Comparison of ENCODE assay signal across 20 mouse cellular contexts in the genomic region with DNA sequence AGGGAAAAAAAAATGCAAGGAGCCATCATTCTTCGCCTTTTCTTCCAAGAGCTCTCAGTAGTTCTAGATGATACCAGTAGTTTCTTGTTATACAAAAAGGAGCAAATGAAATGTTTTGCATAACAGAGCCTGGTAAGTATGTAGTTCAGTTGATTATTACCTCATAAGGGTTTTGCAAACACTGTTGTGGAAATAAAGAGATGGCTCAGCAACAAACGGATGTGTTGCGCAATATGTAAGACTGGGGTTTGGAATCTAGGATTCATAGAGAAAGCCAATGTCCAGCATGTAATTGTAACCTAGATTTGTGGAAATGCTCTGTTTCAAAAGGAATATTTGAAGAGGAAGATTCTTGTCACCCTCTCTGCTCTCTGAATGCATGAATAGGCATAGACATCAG.
"Had no signal": no experiment of that assay in that cellular context is flagged by ENCODE, and none has a peak within 500 bp of the region (broad histone marks: within the 10 kb centered on the region; RNA-seq: fewer than 3 reads in every experiment).

No protein-coding gene starts in this region.

- H3K4me3 ChIP-seq: liver, embryonic 15.5 days; lung, embryonic 15.5 days; midbrain, embryonic 10.5 days; midbrain, embryonic 12.5 days; neural tube, embryonic 13.5 days; neural tube, embryonic 15.5 days had no signal

- H3K36me3 ChIP-seq: liver, embryonic 15.5 days; lung, embryonic 15.5 days; midbrain, embryonic 10.5 days; midbrain, embryonic 12.5 days; neural tube, embryonic 13.5 days; neural tube, embryonic 15.5 days had no signal

- H3K9ac ChIP-seq: liver, embryonic 15.5 days; liver, postnatal 0 days; lung, embryonic 15.5 days; midbrain, embryonic 12.5 days; neural tube, embryonic 13.5 days; neural tube, embryonic 15.5 days had no signal

- H3K4me2 ChIP-seq: liver, embryonic 15.5 days; lung, embryonic 15.5 days; midbrain, embryonic 12.5 days; neural tube, embryonic 13.5 days; neural tube, embryonic 15.5 days had no signal

- H3K27me3 ChIP-seq: liver, embryonic 15.5 days; lung, embryonic 15.5 days; midbrain, embryonic 12.5 days; neural tube, embryonic 13.5 days; neural tube, embryonic 15.5 days had no signal

- DNase-seq: liver, postnatal 0 days; lung, adult 2 months; lung, postnatal 4 days; midbrain, embryonic 14.5 days; retina, postnatal 1 day; right cerebral cortex, adult 18-20 months; right cerebral cortex, postnatal 25 days; right cerebral cortex, postnatal 4 days; spleen, adult 18-20 months; thymus, adult 18-20 months; thymus, postnatal 14 days; thymus, postnatal 36 days had no signal

- H3K9me3 ChIP-seq: liver, embryonic 15.5 days; lung, embryonic 15.5 days; midbrain, embryonic 10.5 days; midbrain, embryonic 12.5 days; neural tube, embryonic 13.5 days; neural tube, embryonic 15.5 days had no signal

- ATAC-seq: liver, postnatal 0 days; lung, postnatal 0 days; midbrain, embryonic 16.5 days had no signal

- H3K27ac ChIP-seq: liver, embryonic 15.5 days; lung, embryonic 15.5 days; midbrain, embryonic 10.5 days; midbrain, embryonic 12.5 days; neural tube, embryonic 13.5 days; neural tube, embryonic 15.5 days had no signal

- H3K4me1 ChIP-seq: liver, embryonic 15.5 days; lung, embryonic 15.5 days; midbrain, embryonic 10.5 days; midbrain, embryonic 12.5 days; neural tube, embryonic 13.5 days; neural tube, embryonic 15.5 days had no signal
